Mouse (Mus musculus) lung, postnatal 0 days (tissue): ENCODE measurements at regions not wholly inside any gene's neighbourhood (a gene's known extent, or its start where the extent isn't known, plus 50 kb on each side); places are given as distances from the start of the nearest gene placed in this dataset.

Experiments
- CTCF ChIP-seq: IDR thresholded peaks from 2 replicates; pipeline ENCODE4 v1.5.1; 2016; ENCODE audit warnings: antibody characterized with exemption, mild to moderate bottlenecking
- EP300 ChIP-seq: IDR thresholded peaks from 2 replicates; pipeline ENCODE4 v1.6.1; 2016; ENCODE audit warnings: antibody characterized with exemption, mild to moderate bottlenecking, control low read depth

DNA sequence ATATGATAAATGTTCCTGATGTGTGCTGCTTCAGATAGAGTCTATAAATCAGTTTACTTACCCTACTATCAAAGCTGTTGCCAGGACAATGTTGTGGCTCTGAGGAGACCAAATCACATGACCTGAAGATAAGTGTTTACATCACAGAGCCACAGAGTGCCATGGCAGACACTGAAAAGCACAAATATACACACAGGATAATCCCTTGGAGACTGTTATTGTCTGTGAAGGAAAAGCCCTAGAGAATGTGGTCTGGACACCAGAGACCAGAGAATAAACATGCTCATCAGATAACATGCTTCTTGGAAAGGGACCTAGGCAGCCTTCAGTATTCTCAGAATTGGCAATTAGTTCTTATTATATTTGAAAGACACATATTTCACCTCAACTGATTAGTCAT lies 146.5 kb upstream of the Klf6 start:
- TF ChIP-seq CTCF (no peak), EP300 (peak; percentile 91)
